Mouse (Mus musculus): ENCODE measurements around the gene Itgb1bp1. TPM values are rescaled to one million over a fixed set of nuclear protein-coding genes. Genes with fewer than 3 reads are reported as not detected.

Itgb1bp1 gene
- 75.9 TPM for polyA plus RNA-seq (2017; shearing (Covaris generic))

GRCm38 (mm10) chr12:21286243-21286622, at the start of gene Itgb1bp1:
Gene Itgb1bp1 (minus strand): TSS chr12:21286284.

GRCm38 (mm10) chr12:21315923-21316868, 30.1 kb upstream of the Itgb1bp1 start, which contains the start of gene Iah1:
Gene Iah1 (plus strand): TSS chr12:21316389.

GRCm38 (mm10) chr12:21284761-21285441, 1.2 kb downstream of the Itgb1bp1 start, which contains the start of gene Cpsf3:
Gene Cpsf3 (plus strand): TSS chr12:21285391.

Other genes with a start within 250 kb of the Itgb1bp1 start
- gene Cpsf3, start 893 bp downstream of the Itgb1bp1 start, polyA plus RNA-seq (2017; shearing (Covaris generic)) = 98.7 TPM
- 17.7 TPM for gene Iah1, start 30.1 kb upstream of the Itgb1bp1 start, polyA plus RNA-seq (2017; shearing (Covaris generic))
- gene Adam17, start 87.3 kb upstream of the Itgb1bp1 start, polyA plus RNA-seq (2017; shearing (Covaris generic)) = 36.6 TPM
- gene Ywhaq, start 131.4 kb upstream of the Itgb1bp1 start, polyA plus RNA-seq (2017; shearing (Covaris generic)) = 320 TPM